Mouse (Mus musculus) gastrocnemius, postnatal 25 days (tissue): ENCODE results near the gene Gm20388. TPM values are rescaled to one million over a fixed set of nuclear protein-coding genes. Genes with fewer than 3 reads are reported as not detected.

ENCODE experiments used
- DNase-seq: peaks from one replicate; pipeline ENCODE4 v3.0.0; 2022
- total RNA-seq, 2 experiments: library from RNA; stranded (reverse); gene quantifications; 1 replicate in 1 of 2; 2 replicates in 1 of 2; pipeline ENCODE4 v1.2.3; 2021

Gene Gm20388
- total RNA-seq, 2 experiments from 2014 or later = 6.7 TPM; not detected in 1

DNA sequence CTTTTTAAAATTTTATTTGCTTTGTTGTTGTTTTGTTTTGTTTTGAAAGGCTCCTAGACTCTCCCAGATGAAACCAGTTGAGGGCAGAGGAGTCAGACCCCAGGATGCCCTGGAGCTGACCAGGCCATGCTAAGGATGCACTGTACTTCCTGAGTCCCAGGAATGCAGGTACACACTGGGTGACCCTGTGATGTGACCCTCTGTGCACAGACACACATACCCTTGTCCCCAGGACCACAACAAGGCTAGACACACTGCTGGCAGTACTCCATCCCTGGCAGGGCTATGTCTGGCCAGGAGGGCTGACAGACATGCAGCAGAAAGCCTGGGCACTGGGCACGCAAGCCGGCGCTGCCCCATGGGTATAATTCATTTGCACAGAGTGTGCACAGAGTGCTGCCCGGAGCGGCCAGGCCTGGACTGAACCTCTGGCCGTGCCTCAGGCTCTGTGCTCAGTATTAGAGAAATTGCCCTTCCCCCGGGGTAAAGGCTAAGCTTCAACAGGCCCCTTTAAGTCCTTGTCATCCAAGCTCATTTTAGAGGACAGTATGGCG, 2856.1 kb downstream of the Gm20388 start:
- DNase-seq = no peak

DNA sequence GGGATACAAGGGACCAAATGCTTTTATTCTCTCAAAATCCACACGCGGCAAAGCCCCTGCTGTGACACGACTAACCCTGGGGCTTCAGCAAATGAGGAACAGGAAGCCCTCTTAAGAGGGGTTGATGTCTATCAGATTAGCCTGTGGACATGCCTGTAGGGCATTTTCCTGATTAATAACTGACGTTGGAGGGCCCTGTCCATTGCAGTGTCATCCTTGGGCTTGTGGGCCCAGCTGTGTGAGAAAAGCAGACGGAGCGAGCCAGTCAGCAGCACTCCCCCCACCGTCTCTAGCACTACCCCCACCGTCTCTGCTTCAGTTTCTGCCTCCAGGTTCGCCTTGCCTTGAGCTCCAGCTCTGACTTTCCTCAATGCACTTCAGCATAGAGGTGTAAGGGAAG, 2856.6 kb downstream of the Gm20388 start:
- DNase-seq = no peak

- no peak for DNase-seq
Observed at GRCm38 (mm10) chr8:122769251-122770058, 2858.8 kb downstream of the Gm20388 start.

GRCm38 (mm10) chr8:122772431-122773060, 2861.9 kb downstream of the Gm20388 start:
- DNase-seq = no peak

DNA sequence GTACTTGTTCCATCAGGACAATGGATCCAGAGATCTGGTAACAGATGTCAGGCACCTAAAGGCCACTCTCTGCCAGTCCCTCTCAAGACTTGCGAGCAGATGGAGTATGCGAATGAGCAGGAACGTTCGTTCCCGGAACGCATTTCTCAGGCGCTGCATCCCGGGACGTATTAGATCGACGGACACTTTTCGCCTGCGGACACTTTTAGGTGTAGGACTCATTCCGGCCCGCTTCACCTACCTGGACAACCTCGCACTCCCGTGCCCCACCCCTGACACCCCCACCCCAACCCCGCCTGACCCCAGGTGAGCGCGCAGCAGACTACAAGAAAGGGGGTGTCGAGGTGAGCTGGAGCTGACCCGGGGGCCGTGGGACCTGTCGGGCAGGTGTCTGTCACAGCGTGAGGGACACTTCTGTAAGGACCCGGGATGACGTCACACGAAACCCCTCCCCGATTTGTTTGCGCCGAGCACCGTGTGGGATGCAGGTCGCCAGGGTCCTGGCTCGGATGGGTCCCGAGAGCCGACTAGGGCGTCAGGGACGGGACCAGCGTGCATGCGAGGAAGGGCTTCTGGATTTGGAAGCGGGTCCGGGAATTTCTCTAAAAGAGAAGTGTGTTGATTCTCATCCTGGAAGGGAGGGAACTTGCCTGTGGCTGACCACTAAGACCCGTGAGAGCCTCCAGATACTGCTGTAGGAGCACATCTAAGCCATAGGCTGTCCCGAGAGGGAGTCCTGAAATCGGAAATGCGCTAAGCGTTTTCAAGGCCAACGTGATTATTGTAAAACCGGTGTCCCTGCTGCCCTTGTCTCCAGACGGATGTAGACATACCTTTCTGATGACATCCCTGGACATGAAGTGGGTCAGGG, 2864.9 kb downstream of the Gm20388 start, which contains the start of gene Acsf3:
TSS of gene Acsf3 (plus strand) at position 202 of the 871 bp plus-strand sequence.
- no peak for DNase-seq

DNA sequence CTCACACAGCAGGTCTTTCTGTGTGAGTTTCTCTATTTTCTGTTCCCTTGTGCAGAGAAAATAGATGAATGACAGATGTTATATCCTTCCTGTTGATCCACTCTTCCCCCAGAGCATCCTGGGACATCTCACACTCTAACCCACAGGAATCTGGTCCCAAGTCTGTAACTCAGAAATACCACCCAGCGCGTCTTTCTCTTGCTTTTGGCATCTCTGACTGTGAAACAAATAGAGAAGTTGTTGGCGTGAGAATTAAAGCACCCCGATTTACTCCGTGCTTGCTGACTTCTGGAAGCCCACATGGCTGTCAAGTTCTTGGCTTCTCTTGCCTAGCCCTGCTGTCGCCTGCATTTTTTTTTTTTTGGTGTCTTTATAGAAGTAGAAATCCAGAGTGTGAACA, 2867.1 kb downstream of the Gm20388 start:
- DNase-seq = no peak

- DNase-seq = no peak
Observed at GRCm38 (mm10) chr8:122778703-122779239, 2868.1 kb downstream of the Gm20388 start.

GRCm38 (mm10) chr8:122779255-122779654, 2868.6 kb downstream of the Gm20388 start:
- no peak for DNase-seq

- no peak for DNase-seq
Observed at GRCm38 (mm10) chr8:122784756-122785155, 2874.1 kb downstream of the Gm20388 start.

- DNase-seq = no peak
Observed at GRCm38 (mm10) chr8:122789796-122790195, 2879.2 kb downstream of the Gm20388 start.

DNA sequence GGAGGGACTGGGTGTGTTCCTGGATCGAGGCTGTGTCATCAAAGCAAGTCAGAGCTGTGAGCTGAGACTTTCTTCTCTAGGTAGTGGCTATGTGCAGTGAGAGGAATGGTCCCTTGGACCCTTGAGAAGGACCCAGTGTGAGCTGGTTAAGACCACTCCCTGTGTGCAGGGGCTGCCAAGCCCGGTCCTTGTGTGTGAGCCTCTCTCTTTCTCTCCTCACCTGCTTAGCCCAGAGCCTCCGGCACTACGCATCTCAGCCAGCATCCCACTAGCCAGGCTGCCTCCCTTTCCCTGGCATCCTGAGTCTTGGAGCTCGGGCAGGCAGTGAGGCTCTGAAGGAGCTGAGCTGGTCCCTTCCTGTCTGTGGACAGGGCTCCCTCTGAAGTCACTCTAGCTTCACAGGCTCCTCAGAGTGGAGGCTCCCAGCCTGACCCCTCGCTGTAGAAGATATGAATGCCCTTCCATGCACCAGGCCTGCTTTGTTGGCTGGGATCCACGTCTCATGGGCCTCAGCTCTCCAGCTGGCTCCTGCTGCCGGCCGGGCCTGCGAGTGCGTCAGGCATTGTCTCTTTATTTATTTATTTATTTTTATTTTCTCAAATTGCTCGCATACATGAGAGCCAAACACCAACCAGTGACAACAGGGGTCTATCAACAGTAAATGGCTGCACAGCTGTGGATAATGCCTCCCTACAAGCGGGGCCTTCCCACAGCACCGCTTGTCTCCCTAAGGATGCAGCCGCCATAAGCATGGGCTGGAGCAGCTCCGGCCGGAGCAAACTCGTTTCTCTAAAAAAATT, 2882.9 kb downstream of the Gm20388 start:
- no peak for DNase-seq

- no peak for DNase-seq
Observed at GRCm38 (mm10) chr8:122794175-122794454, 2883.5 kb downstream of the Gm20388 start.

- DNase-seq = no peak
Observed at GRCm38 (mm10) chr8:122803906-122804761, 2893.5 kb downstream of the Gm20388 start.

GRCm38 (mm10) chr8:122805349-122805748, 2894.7 kb downstream of the Gm20388 start:
- no peak for DNase-seq

- no peak for DNase-seq
Observed at GRCm38 (mm10) chr8:122806956-122807538, 2896.4 kb downstream of the Gm20388 start.

DNA sequence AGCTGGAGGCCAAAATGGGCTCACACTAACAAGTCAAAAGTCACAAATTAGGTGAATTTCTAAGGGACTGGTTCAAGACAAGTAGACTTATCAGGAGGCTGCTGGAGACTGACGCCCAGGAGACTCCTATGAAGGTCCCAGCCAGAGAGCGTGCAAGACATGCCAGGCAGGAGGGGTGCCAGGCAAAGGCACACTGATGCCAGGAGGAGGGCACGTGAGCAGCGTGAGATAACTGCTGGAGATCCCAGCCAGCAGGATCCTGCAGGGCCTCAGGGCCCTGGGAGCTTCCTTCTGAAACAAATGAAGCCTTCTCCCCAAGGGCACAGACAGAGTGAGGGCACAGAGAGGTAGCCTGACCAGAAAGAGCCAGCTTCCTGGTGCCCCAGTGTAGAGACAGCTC, 2897.3 kb downstream of the Gm20388 start:
- no peak for DNase-seq

DNA sequence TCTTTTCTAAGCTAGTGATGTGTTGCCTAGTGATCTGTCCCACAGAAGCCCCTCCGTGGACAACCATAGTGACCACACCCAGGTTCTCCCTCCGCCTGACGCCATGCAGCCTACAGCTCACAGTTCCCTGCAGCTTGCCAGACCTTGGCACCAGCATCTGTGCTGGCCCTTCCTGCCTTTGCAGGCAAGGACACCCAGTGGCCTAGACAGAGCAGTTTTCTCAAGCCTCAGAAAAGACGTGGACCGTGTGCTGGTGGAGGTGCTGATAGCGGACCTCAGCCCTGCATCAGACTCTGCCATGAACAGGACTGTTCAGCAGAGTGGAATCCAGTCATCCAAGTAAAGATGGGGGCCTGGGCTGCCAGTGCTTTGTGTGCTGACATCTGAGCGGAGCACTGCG, 2899.7 kb downstream of the Gm20388 start:
- DNase-seq = no peak

- no peak for DNase-seq
Observed at GRCm38 (mm10) chr8:122811870-122812494, 2901.3 kb downstream of the Gm20388 start.

GRCm38 (mm10) chr8:122812610-122813250, 2902.1 kb downstream of the Gm20388 start:
- DNase-seq = no peak
